Mouse (Mus musculus) cortical plate, adult 2 months (tissue): ENCODE measurements around the gene Mgat5b.

ENCODE experiments used
- CTCF ChIP-seq: fragments of 200-500 bp; IDR thresholded peaks from 2 replicates; pipeline ENCODE4 v1.5.1; 2011; ENCODE audit warnings: mild to moderate bottlenecking, control low read depth, low read length; ENCODE audit not compliant: insufficient read depth; ENCODE audit errors: extremely low read depth
- POLR2A ChIP-seq: fragments of 200-500 bp; IDR thresholded peaks from 2 replicates; pipeline ENCODE4 v1.6.1; 2011; ENCODE audit warnings: mild to moderate bottlenecking, low read length, control low read depth; ENCODE audit not compliant: insufficient read depth; ENCODE audit errors: extremely low read depth

GRCm38 (mm10) chr11:116982543-116982942 lies 63.9 kb downstream of the Mgat5b start:
- TF ChIP-seq CTCF: no peak
- no peak for TF ChIP-seq POLR2A
